Mouse (Mus musculus): ENCODE data around the gene Tspan18. TPM values are rescaled to one million over a fixed set of nuclear protein-coding genes. Genes with fewer than 3 reads are reported as not detected.

The Tspan18 gene
- polyA plus RNA-seq, 1 experiment from 2014 or later = 34.5 TPM

- Histone ChIP-seq H3K4me3 (ENCODE audit: low read depth, low read length) (no peak overlapping the region), H3K9me3 (ENCODE audit: control insufficient read depth, low read length) (no peaks in the 10 kb centered on the region), H3K27me3 (replicated peaks; ENCODE audit: control insufficient read depth, insufficient read depth, low read length) (no peaks in the 10 kb centered on the region), H3K36me3 (ENCODE audit: control insufficient read depth, insufficient read depth, low read length) (no peaks in the 10 kb centered on the region), H3K4me2 (ENCODE audit: low read depth, low read length) (no peak overlapping the region), H3K9ac (ENCODE audit: low read depth, low read length) (no peak overlapping the region), H3K4me1 (ENCODE audit: control insufficient read depth, insufficient read depth, low read length) (peaks cover 14% of the 10 kb centered on the region), H3K27ac (replicated peaks; ENCODE audit: low read depth, low read length) (peak overlapping the region; percentile 34)
- WGBS = 14% methylated on average over 7 of the region's 7 CpGs
- ATAC-seq (ENCODE audit: low read depth) (peak; percentile 85), DNase-seq (ENCODE audit: low spot score) (peak; percentile 91)
Measured at GRCm38 (mm10) chr2:93217015-93217414, 117.3 kb downstream of the Tspan18 start.

- ATAC-seq (ENCODE audit: low read depth) (no peak), DNase-seq (ENCODE audit: low spot score) (no peak)
- peaks cover 14% of the 10 kb centered on the region for H3K4me1 ChIP-seq (ENCODE audit: control insufficient read depth, insufficient read depth, low read length)
- H3K4me3 ChIP-seq (ENCODE audit: low read depth, low read length) = no peak overlapping the region
- WGBS = 69% methylated on average over 10 of the region's 10 CpGs
- H3K4me2 ChIP-seq (ENCODE audit: low read depth, low read length) = no peak overlapping the region
- 0 out of 2 replicates have a peak, but pooled peaks cover 3% of the 10 kb centered on the region for H3K36me3 ChIP-seq (ENCODE audit: control insufficient read depth, insufficient read depth, low read length)
- no peak overlapping the region for H3K27ac ChIP-seq (replicated peaks; ENCODE audit: low read depth, low read length)
- no peak overlapping the region for H3K9ac ChIP-seq (ENCODE audit: low read depth, low read length)
- H3K27me3 ChIP-seq (replicated peaks; ENCODE audit: control insufficient read depth, insufficient read depth, low read length) = no peaks in the 10 kb centered on the region
- no peaks in the 10 kb centered on the region for H3K9me3 ChIP-seq (ENCODE audit: control insufficient read depth, low read length)
Measured at GRCm38 (mm10) chr2:93215790-93216189, 118.5 kb downstream of the Tspan18 start.

- DNase-seq (ENCODE audit: low spot score) (peak; percentile 36), ATAC-seq (ENCODE audit: low read depth) (no peak)
- peaks cover 14% of the 10 kb centered on the region for H3K4me1 ChIP-seq (ENCODE audit: control insufficient read depth, insufficient read depth, low read length)
- H3K27me3 ChIP-seq (replicated peaks; ENCODE audit: control insufficient read depth, insufficient read depth, low read length) = no peaks in the 10 kb centered on the region
- no peak overlapping the region for H3K9ac ChIP-seq (ENCODE audit: low read depth, low read length)
- no peak overlapping the region for H3K27ac ChIP-seq (replicated peaks; ENCODE audit: low read depth, low read length)
- H3K4me3 ChIP-seq (ENCODE audit: low read depth, low read length) = no peak overlapping the region
- no peak overlapping the region for H3K4me2 ChIP-seq (ENCODE audit: low read depth, low read length)
- no peaks in the 10 kb centered on the region for H3K9me3 ChIP-seq (ENCODE audit: control insufficient read depth, low read length)
- 0 out of 2 replicates have a peak, but pooled peaks cover 3% of the 10 kb centered on the region for H3K36me3 ChIP-seq (ENCODE audit: control insufficient read depth, insufficient read depth, low read length)
- 71% methylated on average over 1 of the region's 1 CpGs for WGBS
Measured at GRCm38 (mm10) chr2:93214192-93214591, 120.1 kb downstream of the Tspan18 start.

GRCm38 (mm10) chr2:93212865-93213264 is 121.4 kb downstream of the Tspan18 start:
- 92% methylated on average over 2 of the region's 2 CpGs for WGBS
- Histone ChIP-seq H3K4me2 (ENCODE audit: low read depth, low read length) (no peak overlapping the region), H3K4me1 (ENCODE audit: control insufficient read depth, insufficient read depth, low read length) (peaks cover 6% of the 10 kb centered on the region), H3K9ac (ENCODE audit: low read depth, low read length) (no peak overlapping the region), H3K9me3 (ENCODE audit: control insufficient read depth, low read length) (no peaks in the 10 kb centered on the region), H3K4me3 (ENCODE audit: low read depth, low read length) (no peak overlapping the region), H3K36me3 (ENCODE audit: control insufficient read depth, insufficient read depth, low read length) (0 out of 2 replicates have a peak, but pooled peaks cover 3% of the 10 kb centered on the region), H3K27ac (replicated peaks; ENCODE audit: low read depth, low read length) (no peak overlapping the region), H3K27me3 (replicated peaks; ENCODE audit: control insufficient read depth, insufficient read depth, low read length) (no peaks in the 10 kb centered on the region)
- no peak for ATAC-seq (ENCODE audit: low read depth)
- no peak for DNase-seq (ENCODE audit: low spot score)

GRCm38 (mm10) chr2:93212386-93212785 is 121.9 kb downstream of the Tspan18 start:
- Histone ChIP-seq H3K4me3 (ENCODE audit: low read depth, low read length) (no peak overlapping the region), H3K4me2 (ENCODE audit: low read depth, low read length) (no peak overlapping the region), H3K4me1 (ENCODE audit: control insufficient read depth, insufficient read depth, low read length) (peaks cover 4% of the 10 kb centered on the region), H3K36me3 (ENCODE audit: control insufficient read depth, insufficient read depth, low read length) (0 out of 2 replicates have a peak, but pooled peaks cover 3% of the 10 kb centered on the region), H3K9me3 (ENCODE audit: control insufficient read depth, low read length) (no peaks in the 10 kb centered on the region), H3K9ac (ENCODE audit: low read depth, low read length) (no peak overlapping the region), H3K27ac (replicated peaks; ENCODE audit: low read depth, low read length) (no peak overlapping the region), H3K27me3 (replicated peaks; ENCODE audit: control insufficient read depth, insufficient read depth, low read length) (no peaks in the 10 kb centered on the region)
- ATAC-seq (ENCODE audit: low read depth) = no peak
- no peak for DNase-seq (ENCODE audit: low spot score)
- 100% methylated on average over 1 of the region's 2 CpGs for WGBS

GRCm38 (mm10) chr2:93206126-93206525 is 128.2 kb downstream of the Tspan18 start:
- no peak for DNase-seq (ENCODE audit: low spot score)
- Histone ChIP-seq H3K36me3 (ENCODE audit: control insufficient read depth, insufficient read depth, low read length) (peaks cover 4% of the 10 kb centered on the region; the same call in 1 of the 2 replicates), H3K9me3 (ENCODE audit: control insufficient read depth, low read length) (no peaks in the 10 kb centered on the region), H3K4me1 (ENCODE audit: control insufficient read depth, insufficient read depth, low read length) (no peaks in the 10 kb centered on the region), H3K27ac (replicated peaks; ENCODE audit: low read depth, low read length) (no peak overlapping the region), H3K4me2 (ENCODE audit: low read depth, low read length) (no peak overlapping the region), H3K4me3 (ENCODE audit: low read depth, low read length) (no peak overlapping the region), H3K27me3 (replicated peaks; ENCODE audit: control insufficient read depth, insufficient read depth, low read length) (no peaks in the 10 kb centered on the region), H3K9ac (ENCODE audit: low read depth, low read length) (no peak overlapping the region)
- 100% methylated on average over 1 of the region's 1 CpGs for WGBS
- no peak for ATAC-seq (ENCODE audit: low read depth)

GRCm38 (mm10) chr2:93204571-93204970 is 129.7 kb downstream of the Tspan18 start:
- no peaks in the 10 kb centered on the region for H3K9me3 ChIP-seq (ENCODE audit: control insufficient read depth, low read length)
- no peak for DNase-seq (ENCODE audit: low spot score)
- peaks cover 4% of the 10 kb centered on the region; the same call in 1 of the 2 replicates for H3K36me3 ChIP-seq (ENCODE audit: control insufficient read depth, insufficient read depth, low read length)
- H3K4me1 ChIP-seq (ENCODE audit: control insufficient read depth, insufficient read depth, low read length) = no peaks in the 10 kb centered on the region
- no peak overlapping the region for H3K9ac ChIP-seq (ENCODE audit: low read depth, low read length)
- no peak overlapping the region for H3K27ac ChIP-seq (replicated peaks; ENCODE audit: low read depth, low read length)
- 80% methylated on average over 6 of the region's 6 CpGs for WGBS
- H3K4me2 ChIP-seq (ENCODE audit: low read depth, low read length) = no peak overlapping the region
- H3K27me3 ChIP-seq (replicated peaks; ENCODE audit: control insufficient read depth, insufficient read depth, low read length) = no peaks in the 10 kb centered on the region
- no peak for ATAC-seq (ENCODE audit: low read depth)
- no peak overlapping the region for H3K4me3 ChIP-seq (ENCODE audit: low read depth, low read length)

- WGBS = 15% methylated on average over 8 of the region's 10 CpGs
- no peaks in the 10 kb centered on the region for H3K4me1 ChIP-seq (ENCODE audit: control insufficient read depth, insufficient read depth, low read length)
- ATAC-seq (ENCODE audit: low read depth) = peak; percentile 21; the same call in 1 of the 2 replicates
Measured at GRCm38 (mm10) chr2:93203682-93204081, 130.6 kb downstream of the Tspan18 start.

GRCm38 (mm10) chr2:93202782-93203181 is 131.5 kb downstream of the Tspan18 start:
- Histone ChIP-seq H3K9ac (ENCODE audit: low read depth, low read length) (no peak overlapping the region), H3K4me2 (ENCODE audit: low read depth, low read length) (no peak overlapping the region), H3K36me3 (ENCODE audit: control insufficient read depth, insufficient read depth, low read length) (peaks cover 4% of the 10 kb centered on the region; the same call in 1 of the 2 replicates), H3K4me3 (ENCODE audit: low read depth, low read length) (no peak overlapping the region), H3K4me1 (ENCODE audit: control insufficient read depth, insufficient read depth, low read length) (no peaks in the 10 kb centered on the region), H3K9me3 (ENCODE audit: control insufficient read depth, low read length) (no peaks in the 10 kb centered on the region), H3K27me3 (replicated peaks; ENCODE audit: control insufficient read depth, insufficient read depth, low read length) (no peaks in the 10 kb centered on the region), H3K27ac (replicated peaks; ENCODE audit: low read depth, low read length) (no peak overlapping the region)
- ATAC-seq (ENCODE audit: low read depth) = no peak
- no peak for DNase-seq (ENCODE audit: low spot score)
- 30% methylated on average over 1 of the region's 1 CpGs for WGBS

More at GRCm38 (mm10) chr2:93203682-93204081, 130.6 kb downstream of the Tspan18 start:
- Histone ChIP-seq H3K27ac (replicated peaks; ENCODE audit: low read depth, low read length) (no peak overlapping the region), H3K9me3 (ENCODE audit: control insufficient read depth, low read length) (no peaks in the 10 kb centered on the region), H3K9ac (ENCODE audit: low read depth, low read length) (no peak overlapping the region), H3K36me3 (ENCODE audit: control insufficient read depth, insufficient read depth, low read length) (peaks cover 4% of the 10 kb centered on the region; the same call in 1 of the 2 replicates), H3K4me2 (ENCODE audit: low read depth, low read length) (no peak overlapping the region), H3K27me3 (replicated peaks; ENCODE audit: control insufficient read depth, insufficient read depth, low read length) (no peaks in the 10 kb centered on the region), H3K4me3 (ENCODE audit: low read depth, low read length) (no peak overlapping the region)
- peak; percentile 57 for DNase-seq (ENCODE audit: low spot score)

Data from embryonic facial prominence, embryonic 14.5 days (tissue).